Mouse (Mus musculus) kidney, embryonic 16.5 days (tissue): ENCODE results near the gene Psme4. TPM values are rescaled to one million over a fixed set of nuclear protein-coding genes. Genes with fewer than 3 reads are reported as not detected.

Source experiments
- ATAC-seq: fragments of 200-750 bp; cut with Nextera tagmentation; 2 replicates; pipeline ENCODE4 v1.8.0; 2017; ENCODE audit warnings: moderate TSS enrichment; ENCODE audit not compliant: low FRiP score, low TSS enrichment
- H3K27ac ChIP-seq: fragments of 300-500 bp; sonication (generic); 2 replicates; pipeline ENCODE4 v1.5.1; 2014; ENCODE audit warnings: low read length
- H3K27me3 ChIP-seq: fragments of 300-500 bp; sonication (generic); 2 replicates; pipeline ENCODE4 v1.6.1; 2014; ENCODE audit warnings: low read length, control low read depth, mixed read lengths; ENCODE audit not compliant: insufficient read depth
- H3K36me3 ChIP-seq: fragments of 300-500 bp; sonication (generic); 2 replicates; pipeline ENCODE4 v1.6.1; 2014; ENCODE audit warnings: low read length, control low read depth, mixed read lengths; ENCODE audit not compliant: insufficient read depth
- H3K4me1 ChIP-seq: fragments of 300-500 bp; sonication (generic); 2 replicates; pipeline ENCODE4 v1.6.1; 2014; ENCODE audit warnings: low read length, control low read depth, mixed read lengths; ENCODE audit not compliant: insufficient read depth
- H3K4me2 ChIP-seq: fragments of 300-500 bp; sonication (generic); replicated peaks from 2 replicates; pipeline ENCODE4 v1.6.1; 2014; ENCODE audit warnings: low read depth, low read length
- H3K4me3 ChIP-seq: fragments of 300-500 bp; sonication (generic); 2 replicates; pipeline ENCODE4 v1.5.1; 2014; ENCODE audit warnings: mild to moderate bottlenecking, low read length
- H3K9ac ChIP-seq: fragments of 300-500 bp; sonication (generic); replicated peaks from 2 replicates; pipeline ENCODE4 v1.6.1; 2014; ENCODE audit warnings: low read length
- H3K9me3 ChIP-seq: fragments of 300-500 bp; sonication (generic); 2 replicates; pipeline ENCODE4 v1.6.1; 2016; ENCODE audit warnings: low read length, control low read depth
- WGBS: fragments of 180-500 bp; shearing (Covaris S2); extraction: QIAGEN DNeasy Blood & Tissue Kit; methylation state at CpG from one replicate; pipeline ENCODE4 v1.1.7; 2014; 5-methylcytosine and 5-hydroxymethylcytosine counted together
- polyA plus RNA-seq: library from polyadenylated mRNA; unstranded; fragments of >200 nt; fragmentation: Nextera tagmentation; extraction: Ambion mirVana; gene quantifications from 2 replicates; pipeline ENCODE4 v1.2.1, GENCODE M21; 2015

The Psme4 gene
- polyA plus RNA-seq, 1 experiment from 2014 or later = 13.2 TPM

DNA sequence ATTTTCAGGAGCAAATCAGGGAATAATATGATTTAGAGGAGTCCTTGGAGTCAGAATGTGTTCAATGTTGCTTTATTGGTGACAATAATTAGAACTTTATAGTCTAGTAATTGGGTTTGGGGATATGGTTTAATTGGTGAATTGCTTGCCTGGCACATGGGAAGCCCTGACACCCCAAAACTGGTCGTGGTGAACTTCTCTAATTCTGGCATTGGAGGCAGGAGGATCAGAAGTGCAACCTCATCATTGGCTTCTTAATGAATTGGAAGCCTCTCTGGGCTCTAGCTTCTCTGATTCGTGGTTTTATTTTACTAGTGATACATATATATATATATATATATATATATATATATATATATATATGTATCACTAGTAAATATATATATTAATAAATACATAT, 9.4 kb downstream of the Psme4 start:
- Histone ChIP-seq H3K4me2 (no peak overlapping the region), H3K4me1 (peaks cover 6% of the 10 kb centered on the region; the same call in 1 of the 2 replicates), H3K9ac (no peak overlapping the region), H3K4me3 (no peak overlapping the region), H3K36me3 (no peaks in the 10 kb centered on the region), H3K27ac (no peak overlapping the region), H3K9me3 (no peaks in the 10 kb centered on the region; the same call in 1 of the 2 replicates), H3K27me3 (no peaks in the 10 kb centered on the region)
- no peak for ATAC-seq
- 84% methylated on average over 2 of the region's 2 CpGs for WGBS

DNA sequence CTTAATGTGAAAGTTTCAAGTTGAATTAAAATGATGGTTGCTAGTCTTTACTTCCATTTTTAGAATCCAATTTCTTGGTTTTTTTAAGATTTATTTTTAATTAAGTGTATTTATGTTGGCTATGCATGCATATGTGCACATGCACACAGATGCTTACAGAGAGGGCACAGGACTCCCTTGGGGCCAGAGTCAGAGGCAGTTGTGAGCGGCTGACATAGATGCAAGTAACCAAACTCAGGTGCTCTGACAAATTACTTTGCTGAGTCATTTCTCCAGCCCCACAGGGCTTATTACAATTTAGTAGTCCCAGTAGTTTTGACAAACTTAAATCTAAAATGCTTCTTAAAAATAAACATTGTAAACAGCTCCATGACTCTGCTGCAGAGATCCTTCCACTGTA, 10.1 kb downstream of the Psme4 start:
- WGBS = 86% methylated on average over 1 of the region's 1 CpGs
- H3K4me3 ChIP-seq = no peak overlapping the region

DNA sequence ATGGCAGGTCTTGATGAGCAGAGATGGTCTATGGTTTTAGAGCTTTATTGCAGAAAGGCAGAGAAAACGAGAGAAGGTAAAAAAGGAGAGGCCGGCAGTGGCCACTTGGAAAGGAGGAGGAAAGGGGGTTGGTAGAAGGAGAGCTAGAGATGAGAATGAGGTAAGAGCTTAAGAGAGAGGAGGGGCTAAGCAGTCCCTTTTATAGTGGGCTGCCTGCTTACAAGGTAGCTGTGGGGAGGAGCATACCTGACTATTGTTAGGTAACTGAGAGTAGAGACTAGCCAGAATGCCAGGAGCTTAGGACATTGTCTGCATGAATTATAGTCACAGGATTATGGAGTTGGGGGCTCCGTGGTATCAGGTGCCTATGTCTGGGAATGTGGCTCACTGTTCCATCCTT, 14.0 kb downstream of the Psme4 start:
- no peak overlapping the region for H3K9ac ChIP-seq
- 0 out of 2 replicates have a peak, but pooled peaks have one; percentile 51 for ATAC-seq
- no peak overlapping the region for H3K4me3 ChIP-seq
- H3K27me3 ChIP-seq = no peaks in the 10 kb centered on the region
- no peaks in the 10 kb centered on the region for H3K36me3 ChIP-seq
- WGBS = 53% methylated on average over 3 of the region's 3 CpGs
- no peaks in the 10 kb centered on the region; the same call in 1 of the 2 replicates for H3K9me3 ChIP-seq
- H3K27ac ChIP-seq = peak overlapping the region; percentile 53; the same call in 1 of the 2 replicates
- H3K4me2 ChIP-seq = no peak overlapping the region
- H3K4me1 ChIP-seq = 0 out of 2 replicates have a peak, but pooled peaks cover under 1% of the 10 kb centered on the region

More for the DNA sequence above, 10.1 kb downstream of the Psme4 start:
- Histone ChIP-seq H3K36me3 (no peaks in the 10 kb centered on the region), H3K4me2 (no peak overlapping the region), H3K27ac (no peak overlapping the region), H3K9ac (no peak overlapping the region), H3K27me3 (no peaks in the 10 kb centered on the region), H3K9me3 (no peaks in the 10 kb centered on the region; the same call in 1 of the 2 replicates), H3K4me1 (peaks cover 6% of the 10 kb centered on the region; the same call in 1 of the 2 replicates)
- ATAC-seq = no peak

DNA sequence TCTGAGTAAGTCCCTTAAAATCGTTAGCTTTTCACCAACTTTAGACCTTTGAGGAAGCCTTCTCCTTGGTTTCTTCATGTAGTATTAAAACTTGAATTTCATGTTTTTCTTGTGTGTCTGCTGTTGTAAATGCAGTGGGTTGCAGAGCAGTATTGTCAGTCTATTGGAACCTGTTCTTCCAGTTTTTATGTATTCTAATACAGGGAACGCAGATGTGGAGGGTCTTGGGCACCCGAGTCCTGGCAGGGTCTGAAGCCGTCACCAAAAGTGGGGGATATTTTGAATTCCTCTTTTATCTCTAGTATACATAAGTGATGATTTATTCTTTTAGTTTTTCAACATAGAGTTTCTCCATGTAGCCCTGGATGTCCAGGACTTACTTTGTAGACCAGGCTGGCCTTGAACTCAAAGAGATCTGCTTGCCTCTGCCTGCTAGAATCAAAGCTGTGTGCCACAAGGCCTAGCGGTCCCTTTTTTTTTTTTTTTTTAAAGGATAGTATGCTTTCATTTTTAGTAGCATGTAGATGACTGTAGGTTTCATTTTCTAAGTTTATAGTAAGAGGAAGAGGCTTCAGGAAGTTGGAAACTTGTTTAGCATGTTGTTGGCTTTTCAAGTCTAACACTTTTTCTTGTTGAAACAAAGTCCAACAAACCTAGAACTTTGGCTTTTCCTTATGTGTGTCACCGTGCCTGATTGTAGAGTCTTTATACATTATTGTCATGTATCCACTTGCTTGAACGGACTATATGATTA, 14.9 kb downstream of the Psme4 start:
- WGBS = 85% methylated on average over 7 of the region's 7 CpGs
- no peak overlapping the region for H3K27ac ChIP-seq
- no peaks in the 10 kb centered on the region; the same call in 1 of the 2 replicates for H3K9me3 ChIP-seq
- no peak overlapping the region for H3K9ac ChIP-seq
- no peak overlapping the region for H3K4me3 ChIP-seq
- ATAC-seq = no peak
- H3K27me3 ChIP-seq = no peaks in the 10 kb centered on the region
- H3K4me1 ChIP-seq = no peaks in the 10 kb centered on the region
- no peak overlapping the region for H3K4me2 ChIP-seq
- H3K36me3 ChIP-seq = no peaks in the 10 kb centered on the region

DNA sequence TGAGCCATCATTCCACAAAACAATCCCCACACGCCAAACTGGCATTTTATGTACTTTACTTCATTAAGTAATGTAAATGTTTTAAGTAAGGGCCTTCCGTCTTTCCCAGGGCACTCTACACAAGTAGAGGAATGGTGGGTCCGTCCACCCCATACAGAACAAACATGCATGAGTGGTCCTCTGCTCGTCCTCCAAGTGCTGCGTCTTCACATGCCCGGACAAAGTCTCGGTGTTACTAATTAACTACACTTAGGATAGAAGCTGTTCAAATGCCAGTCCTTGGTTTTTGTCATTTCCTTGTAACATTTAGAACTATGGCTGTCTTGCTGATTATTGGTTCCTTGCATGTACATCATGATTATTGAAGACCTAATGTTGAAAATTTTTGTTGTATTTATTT, 21.2 kb downstream of the Psme4 start:
- peak; percentile 46; the same call in 1 of the 2 replicates for ATAC-seq
- no peak overlapping the region for H3K9ac ChIP-seq
- no peaks in the 10 kb centered on the region; the same call in 1 of the 2 replicates for H3K9me3 ChIP-seq
- WGBS = 76% methylated on average over 7 of the region's 7 CpGs
- no peaks in the 10 kb centered on the region for H3K4me1 ChIP-seq
- no peak overlapping the region for H3K27ac ChIP-seq
- H3K4me2 ChIP-seq = no peak overlapping the region
- no peak overlapping the region for H3K4me3 ChIP-seq
- H3K36me3 ChIP-seq = peaks cover 17% of the 10 kb centered on the region
- H3K27me3 ChIP-seq = no peaks in the 10 kb centered on the region

DNA sequence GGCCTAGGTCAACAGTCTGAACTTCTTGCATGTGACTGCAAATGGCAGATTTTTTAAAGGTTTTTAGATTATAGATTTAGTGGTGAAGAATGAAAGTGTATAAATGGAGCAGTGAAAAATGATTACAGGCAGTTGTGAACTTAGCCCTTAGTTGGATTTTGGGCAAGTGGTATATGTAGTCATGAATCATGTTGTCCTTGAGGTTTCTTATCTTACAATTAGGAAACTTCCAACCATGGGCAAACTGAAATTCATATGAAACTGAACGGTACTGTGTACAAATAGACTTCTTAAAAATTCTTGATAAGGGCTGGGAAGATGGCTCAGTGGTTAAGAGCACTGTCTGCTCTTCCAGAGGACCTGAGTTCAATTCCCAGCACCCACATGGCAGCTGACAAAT, 22.2 kb downstream of the Psme4 start:
- H3K36me3 ChIP-seq = peaks cover 17% of the 10 kb centered on the region
- H3K4me3 ChIP-seq = no peak overlapping the region
- ATAC-seq = no peak
- H3K27ac ChIP-seq = no peak overlapping the region
- no peak overlapping the region for H3K9ac ChIP-seq
- 100% methylated on average over 1 of the region's 1 CpGs for WGBS
- H3K4me1 ChIP-seq = no peaks in the 10 kb centered on the region
- H3K9me3 ChIP-seq = no peaks in the 10 kb centered on the region; the same call in 1 of the 2 replicates
- H3K27me3 ChIP-seq = no peaks in the 10 kb centered on the region
- H3K4me2 ChIP-seq = no peak overlapping the region

DNA sequence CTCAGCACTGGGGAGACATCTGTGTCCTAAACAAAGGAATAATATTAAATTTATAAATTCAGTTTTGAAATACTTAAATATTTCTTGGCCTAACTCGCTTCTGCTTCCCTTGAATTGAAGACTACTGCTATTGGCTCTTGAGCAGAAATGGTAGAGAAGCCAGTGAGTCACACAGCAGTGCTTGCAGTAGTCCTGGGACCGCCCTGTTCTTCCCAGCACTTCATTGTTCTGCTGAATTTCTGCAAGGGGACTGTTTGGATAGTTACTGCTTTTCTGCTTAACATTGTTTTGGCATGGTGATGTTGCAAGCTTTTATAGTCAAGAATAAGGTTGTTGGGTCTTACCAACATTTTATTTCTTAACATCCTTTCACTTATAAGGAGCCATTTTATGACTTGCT, 25.7 kb downstream of the Psme4 start:
- Histone ChIP-seq H3K9me3 (no peaks in the 10 kb centered on the region; the same call in 1 of the 2 replicates), H3K36me3 (peaks cover 17% of the 10 kb centered on the region), H3K4me3 (no peak overlapping the region), H3K4me1 (no peaks in the 10 kb centered on the region), H3K27ac (no peak overlapping the region), H3K27me3 (no peaks in the 10 kb centered on the region), H3K9ac (no peak overlapping the region), H3K4me2 (no peak overlapping the region)
- WGBS = 97% methylated on average over 2 of the region's 2 CpGs
- ATAC-seq = no peak

DNA sequence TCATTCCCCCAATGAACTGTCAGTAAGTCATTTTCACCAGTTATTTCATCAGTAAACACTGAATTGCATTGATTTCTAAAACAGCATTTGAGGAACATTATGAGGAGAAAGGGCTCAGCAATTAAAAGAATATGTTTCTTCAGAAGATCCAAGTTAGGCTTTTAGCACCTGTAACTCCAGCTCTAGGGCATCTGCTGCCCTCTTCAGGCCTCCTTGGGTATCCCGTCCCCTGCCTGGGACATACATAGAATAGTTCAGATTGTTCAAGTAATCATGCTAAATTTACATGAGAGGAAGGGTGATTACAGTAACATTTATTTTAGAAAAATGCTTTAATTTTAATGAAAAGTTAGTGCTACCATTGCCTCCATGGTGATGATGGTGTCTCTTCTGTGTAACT, 28.0 kb downstream of the Psme4 start:
- WGBS = 79% methylated on average over 1 of the region's 1 CpGs
- Histone ChIP-seq H3K9me3 (no peaks in the 10 kb centered on the region), H3K9ac (no peak overlapping the region)

DNA sequence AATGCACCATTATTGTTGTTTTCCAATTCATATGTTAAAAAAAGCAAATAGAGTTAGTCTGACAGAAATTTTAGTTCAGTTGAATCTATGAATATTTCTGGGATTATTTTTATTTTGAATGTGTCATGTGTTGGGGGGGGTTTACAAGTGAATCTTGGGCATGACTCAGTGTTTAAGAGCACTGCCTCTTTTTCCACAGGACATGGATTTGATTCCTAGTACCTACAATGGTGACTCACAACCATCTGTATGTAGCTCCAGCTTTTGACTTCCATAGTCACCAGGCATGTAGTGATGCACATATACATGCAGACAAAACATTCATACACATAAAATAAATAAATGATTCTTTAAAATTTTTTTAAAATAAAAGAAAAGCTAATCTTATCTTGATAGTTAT, 28.6 kb downstream of the Psme4 start:
- Histone ChIP-seq H3K4me1 (no peaks in the 10 kb centered on the region), H3K4me2 (no peak overlapping the region), H3K9ac (no peak overlapping the region), H3K4me3 (no peak overlapping the region), H3K9me3 (no peaks in the 10 kb centered on the region), H3K27me3 (no peaks in the 10 kb centered on the region), H3K36me3 (0 out of 2 replicates have a peak, but pooled peaks cover under 1% of the 10 kb centered on the region), H3K27ac (no peak overlapping the region)
- no peak for ATAC-seq

More for the DNA sequence above, 28.0 kb downstream of the Psme4 start:
- H3K27me3 ChIP-seq = no peaks in the 10 kb centered on the region
- H3K4me1 ChIP-seq = no peaks in the 10 kb centered on the region
- 0 out of 2 replicates have a peak, but pooled peaks cover under 1% of the 10 kb centered on the region for H3K36me3 ChIP-seq
- H3K4me3 ChIP-seq = no peak overlapping the region
- H3K4me2 ChIP-seq = no peak overlapping the region
- ATAC-seq = no peak
- H3K27ac ChIP-seq = no peak overlapping the region

DNA sequence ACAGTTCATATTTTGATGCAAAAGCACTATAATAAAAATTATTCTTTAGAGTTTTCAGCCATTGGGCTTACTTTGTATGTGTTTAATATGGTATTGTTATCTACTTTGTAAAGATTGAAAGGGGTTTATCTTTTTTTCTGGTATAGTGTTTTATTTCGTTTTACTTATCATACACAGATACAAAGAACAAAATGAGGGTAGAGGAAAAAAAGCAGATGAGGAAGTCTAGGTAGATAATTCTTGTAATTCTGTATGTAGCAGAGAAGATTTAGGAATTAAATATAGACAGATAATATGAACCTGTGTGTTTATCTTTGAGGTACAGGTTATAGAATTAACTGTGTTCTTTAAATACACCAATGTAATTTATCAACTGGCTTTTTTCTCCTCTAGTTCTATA, 30.9 kb downstream of the Psme4 start:
- Histone ChIP-seq H3K9me3 (no peaks in the 10 kb centered on the region), H3K36me3 (0 out of 2 replicates have a peak, but pooled peaks cover 4% of the 10 kb centered on the region), H3K4me3 (no peak overlapping the region), H3K4me2 (no peak overlapping the region), H3K4me1 (no peaks in the 10 kb centered on the region), H3K27me3 (no peaks in the 10 kb centered on the region), H3K27ac (no peak overlapping the region), H3K9ac (no peak overlapping the region)
- ATAC-seq = no peak
- 79% methylated on average over 1 of the region's 1 CpGs for WGBS
